Mouse (Mus musculus) spleen, postnatal 4 days (tissue): ENCODE measurements at regions not wholly inside any gene's neighbourhood (a gene's known extent, or its start where the extent isn't known, plus 50 kb on each side); places are given as distances from the start of the nearest gene placed in this dataset.
A peak's percentile ranks its signal among the peaks of the same experiment; 100 is the strongest.

Experiments
- DNase-seq, 2 experiments: peaks; one replicate each; pipeline ENCODE4 v3.0.0; 2022; ENCODE audit warnings: low spot score in 2 of 2

DNA sequence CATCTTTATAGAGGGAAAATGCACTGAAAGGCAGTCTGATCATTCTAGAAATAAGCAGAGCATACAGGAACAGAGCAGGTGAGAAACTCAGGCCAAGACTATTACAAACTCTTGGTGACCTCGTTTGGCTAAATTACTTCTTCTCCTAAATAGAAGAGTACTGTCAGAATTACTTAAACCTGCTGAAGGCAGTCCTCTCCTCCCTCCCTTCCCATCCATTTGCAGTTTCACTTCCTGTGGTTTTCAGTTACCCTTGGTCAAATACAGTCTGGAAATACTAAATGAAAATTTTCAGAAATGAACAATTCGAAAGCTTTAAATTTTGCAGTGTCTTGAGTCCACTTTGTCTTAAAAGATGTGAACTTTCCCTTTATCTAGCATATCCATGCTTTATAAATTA lies 135.8 kb downstream of the Rnd3 start:
- DNase-seq = no peak

DNA sequence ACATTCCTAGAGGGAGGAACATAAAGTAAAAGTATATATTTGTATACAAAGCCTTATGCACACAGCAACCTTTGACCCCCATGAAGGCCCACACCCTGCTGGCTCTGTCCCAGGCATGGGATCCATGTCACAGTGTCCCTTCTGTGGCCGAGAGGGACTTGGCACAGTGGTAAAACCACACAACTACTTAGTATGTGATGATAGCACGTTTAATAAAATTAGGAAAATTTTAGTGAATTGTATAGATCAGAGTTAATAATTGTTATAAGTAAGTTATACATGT lies 140.7 kb downstream of the Rnd3 start:
- no peak for DNase-seq

DNA sequence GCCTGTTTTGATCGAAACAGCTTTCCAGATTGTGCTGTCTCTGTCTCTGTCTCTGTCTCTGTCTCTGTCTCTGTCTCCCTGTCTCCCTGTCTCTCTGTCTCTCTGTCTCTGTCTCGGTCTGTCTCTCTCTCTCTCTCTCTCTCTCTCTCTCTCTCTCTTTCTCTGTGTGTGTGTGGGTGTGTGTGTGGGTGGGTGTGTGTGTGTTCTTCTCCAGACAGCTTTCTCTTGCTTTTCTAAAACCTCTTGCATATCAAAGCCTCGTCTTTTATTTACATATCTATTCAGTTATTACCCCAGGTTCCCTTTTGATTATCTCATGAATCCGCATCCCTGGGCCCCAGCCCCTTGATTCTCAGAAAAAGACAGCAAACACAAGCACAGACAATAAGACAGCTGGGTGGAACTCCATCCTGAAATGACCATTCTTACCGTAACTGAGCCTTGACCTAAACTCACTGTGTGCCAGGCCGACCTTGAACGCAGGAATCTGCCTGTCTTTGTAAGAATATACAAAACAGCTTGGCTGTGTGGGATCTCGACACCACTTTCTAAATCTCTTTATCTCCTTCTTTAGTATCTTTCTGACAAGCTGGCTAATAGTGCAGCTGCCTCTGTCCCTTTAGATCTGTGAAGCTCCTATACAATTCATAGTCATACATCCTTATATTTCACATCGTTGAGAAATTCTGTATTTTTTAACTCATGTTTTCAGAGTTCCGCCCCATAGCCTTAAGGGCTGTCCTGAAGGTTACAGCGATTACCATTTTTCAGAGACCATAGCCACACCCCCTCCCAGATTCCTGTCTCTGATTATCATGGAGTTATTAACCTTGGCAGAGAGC lies 141.3 kb downstream of the Rnd3 start:
- DNase-seq = no peak

DNA sequence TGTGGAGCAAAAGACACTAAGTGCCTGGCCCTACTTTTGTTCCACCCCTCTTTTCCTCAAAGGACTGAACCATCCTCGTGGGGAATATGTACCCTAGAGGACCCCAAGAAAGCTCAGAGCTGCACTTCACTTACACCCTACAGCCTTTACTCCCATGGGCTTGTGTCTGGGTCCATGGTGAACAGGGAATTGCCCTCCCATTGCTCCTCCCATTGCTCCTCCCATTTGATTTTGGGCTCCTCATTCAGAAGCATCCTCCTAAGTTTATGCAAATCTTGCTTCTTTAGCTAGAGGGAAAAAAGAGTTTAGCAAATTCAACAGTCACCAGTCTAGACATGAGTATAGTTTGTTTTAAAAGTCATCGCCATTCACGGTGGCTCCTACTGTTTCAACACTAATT lies 142.1 kb downstream of the Rnd3 start:
- DNase-seq = no peak

DNA sequence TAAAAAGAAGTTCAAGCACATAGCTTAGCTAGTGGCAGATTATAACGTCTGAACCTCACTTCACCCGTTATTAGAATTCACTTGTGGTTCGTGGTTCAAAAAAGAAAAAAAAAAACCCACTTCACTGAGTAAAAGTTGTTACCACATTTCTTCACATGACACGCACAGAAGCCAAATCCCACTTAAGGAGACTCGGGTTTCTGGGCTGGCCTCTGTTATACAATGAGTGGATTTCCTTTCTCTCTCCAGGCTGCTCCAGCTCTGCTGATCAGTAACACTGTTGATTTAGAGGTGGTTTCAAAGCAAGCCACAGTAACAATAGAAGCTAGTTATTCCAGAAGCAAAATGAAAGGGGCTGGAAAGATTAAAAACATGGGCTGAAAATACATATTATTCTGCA lies 147.4 kb downstream of the Rnd3 start:
- DNase-seq = no peak

DNA sequence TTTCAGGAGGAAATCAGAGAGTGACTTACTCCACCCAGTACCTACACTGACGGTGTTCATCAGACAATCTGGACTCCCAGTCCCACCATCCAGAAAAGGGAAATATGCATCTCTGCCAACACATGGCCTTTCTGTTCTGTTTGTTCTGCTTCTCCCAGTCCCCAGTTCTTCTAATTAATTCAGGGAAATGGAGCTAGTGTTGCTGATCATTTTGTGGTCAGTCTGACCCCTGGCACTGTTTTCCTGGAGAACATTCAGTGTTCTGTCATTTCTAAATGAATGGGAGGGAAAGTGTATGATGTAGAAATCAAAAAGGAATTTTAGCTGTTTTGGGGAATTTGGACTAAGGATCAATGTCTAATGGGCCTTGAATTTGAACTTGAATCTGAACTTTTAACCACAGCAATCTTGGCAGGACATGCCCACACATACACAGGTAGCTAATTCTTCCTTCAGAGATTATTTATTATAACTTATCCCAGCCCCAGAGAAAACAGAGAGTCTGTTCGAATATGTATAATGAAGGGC lies 165.0 kb downstream of the Rnd3 start:
- no peak for DNase-seq

DNA sequence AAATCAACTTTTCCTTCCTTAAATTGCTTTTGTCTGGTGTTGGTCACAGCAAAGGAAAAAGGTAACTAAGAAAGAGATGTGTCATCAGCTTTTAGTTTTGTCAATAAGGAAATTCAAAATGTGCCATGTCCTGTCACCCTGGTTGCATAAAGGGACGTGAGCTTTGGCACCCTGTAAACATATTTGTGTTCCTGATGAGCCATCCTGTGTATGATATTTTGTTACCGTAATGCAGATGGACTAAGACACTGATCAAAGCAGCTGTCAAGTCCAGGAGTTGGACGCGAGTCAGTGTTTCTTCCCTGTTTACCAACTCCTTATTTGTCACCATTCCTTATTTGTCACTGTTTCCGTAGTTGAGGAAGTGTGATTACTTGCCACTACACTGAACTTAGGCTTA lies 166.3 kb downstream of the Rnd3 start:
- DNase-seq = no peak

DNA sequence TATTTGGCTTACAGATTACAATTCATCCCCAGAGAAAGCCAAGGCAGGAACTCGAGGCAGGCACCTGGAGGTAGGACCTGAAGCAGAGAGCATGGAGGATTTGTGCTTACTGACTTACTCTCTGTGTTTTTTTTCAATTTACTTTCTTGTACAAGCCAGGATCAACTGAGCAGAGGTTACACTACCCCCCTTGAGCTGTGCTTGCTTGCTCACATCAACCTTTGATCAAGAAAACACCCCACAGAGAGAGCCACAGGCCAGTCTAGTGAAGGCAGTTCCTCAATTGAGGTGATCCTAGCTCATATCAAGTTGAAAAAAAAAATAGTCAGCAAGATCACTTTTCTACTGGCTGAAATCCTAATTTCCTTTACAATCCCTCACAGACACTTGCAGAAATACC lies 170.6 kb downstream of the Rnd3 start:
- DNase-seq = no peak

DNA sequence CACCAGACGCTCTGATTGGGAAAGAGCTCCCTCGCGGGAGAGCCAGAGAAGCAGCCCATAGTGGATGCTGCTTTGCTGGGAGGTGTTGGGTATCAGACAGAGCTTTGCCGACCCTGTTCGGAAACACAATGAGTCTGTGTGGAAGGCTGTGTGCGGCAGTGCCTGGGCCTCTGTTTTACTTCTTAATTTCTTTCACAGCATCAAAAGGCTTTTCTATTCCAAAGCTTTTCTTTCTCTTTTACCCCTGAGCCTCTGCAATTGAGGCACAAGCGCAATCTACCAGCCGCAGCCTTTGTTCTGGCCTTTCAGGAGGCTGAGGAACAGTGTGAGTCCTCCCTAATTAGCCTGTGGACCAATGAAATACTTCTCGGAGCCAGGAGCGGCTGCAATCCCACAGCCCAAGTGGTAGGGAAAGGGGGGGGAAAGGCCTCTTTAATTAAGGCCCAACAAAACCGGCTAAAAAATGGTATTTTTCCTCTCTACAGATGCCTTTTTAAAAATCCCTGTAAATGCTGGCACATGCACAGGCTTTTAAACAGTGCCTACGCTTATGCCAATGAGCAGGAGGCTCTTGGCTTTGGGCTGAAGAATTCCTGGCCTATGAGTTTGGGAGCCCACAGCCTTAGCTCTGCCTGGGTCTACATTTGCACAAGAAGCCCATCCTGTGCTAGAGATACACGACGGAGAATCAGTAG lies 177.6 kb downstream of the Rnd3 start:
- no peak for DNase-seq

DNA sequence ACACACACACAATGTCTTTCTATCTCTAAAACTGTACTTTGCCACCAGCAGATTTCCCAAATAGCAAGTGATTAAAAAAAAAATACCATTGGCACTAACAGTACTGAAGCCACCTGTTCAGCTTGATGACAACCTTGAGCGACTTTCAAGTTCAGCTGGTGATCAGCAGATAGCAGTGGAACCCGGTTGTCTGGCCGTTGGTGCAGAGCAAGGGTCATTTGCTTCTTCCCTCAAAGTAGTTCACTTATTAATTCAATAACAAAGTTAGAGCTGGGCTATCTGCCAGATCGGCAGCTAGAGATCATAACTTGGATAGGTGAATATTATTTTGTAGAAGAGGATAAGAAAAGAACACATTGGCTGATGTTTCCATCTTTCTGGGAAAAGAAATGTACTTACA lies 180.5 kb downstream of the Rnd3 start:
- no peak for DNase-seq

DNA sequence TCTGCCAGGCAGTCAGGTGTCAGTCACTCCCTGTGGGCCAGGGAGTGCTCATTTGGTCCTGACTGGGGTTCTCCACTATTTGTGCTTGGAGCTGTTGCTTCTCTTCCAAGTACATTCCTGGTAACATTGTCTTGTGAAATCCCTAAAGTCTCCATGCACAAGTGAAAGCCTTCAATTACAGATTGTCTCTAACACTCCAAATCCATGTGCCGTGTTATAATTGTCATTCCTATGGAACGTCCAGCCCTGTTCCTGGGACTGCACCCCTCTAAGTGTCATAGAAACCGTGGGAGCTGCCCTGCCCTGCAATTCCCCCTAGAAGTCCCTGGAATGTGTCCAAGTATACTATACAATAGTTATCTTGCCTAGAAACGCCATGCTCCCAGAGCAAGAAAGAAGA lies 181.1 kb downstream of the Rnd3 start:
- no peak for DNase-seq

DNA sequence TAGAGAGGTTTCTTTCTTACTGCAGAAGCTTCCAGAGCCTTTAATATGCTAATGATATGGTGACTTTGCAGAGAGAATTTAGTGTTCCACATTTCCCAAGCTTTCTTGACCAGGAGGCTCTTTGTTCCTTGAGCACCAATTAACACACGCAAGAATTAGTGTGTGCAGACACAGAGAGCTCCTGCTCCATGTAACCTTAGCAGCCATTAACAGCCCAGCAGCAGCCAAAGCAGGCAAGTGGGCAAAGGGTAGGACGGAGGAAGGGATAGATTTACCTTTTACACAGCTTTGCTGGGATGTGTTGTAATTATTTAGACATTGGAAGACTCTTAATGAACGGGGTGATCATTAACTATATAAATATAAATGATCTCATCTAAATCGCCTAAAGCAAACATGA lies 181.8 kb downstream of the Rnd3 start:
- DNase-seq = no peak

DNA sequence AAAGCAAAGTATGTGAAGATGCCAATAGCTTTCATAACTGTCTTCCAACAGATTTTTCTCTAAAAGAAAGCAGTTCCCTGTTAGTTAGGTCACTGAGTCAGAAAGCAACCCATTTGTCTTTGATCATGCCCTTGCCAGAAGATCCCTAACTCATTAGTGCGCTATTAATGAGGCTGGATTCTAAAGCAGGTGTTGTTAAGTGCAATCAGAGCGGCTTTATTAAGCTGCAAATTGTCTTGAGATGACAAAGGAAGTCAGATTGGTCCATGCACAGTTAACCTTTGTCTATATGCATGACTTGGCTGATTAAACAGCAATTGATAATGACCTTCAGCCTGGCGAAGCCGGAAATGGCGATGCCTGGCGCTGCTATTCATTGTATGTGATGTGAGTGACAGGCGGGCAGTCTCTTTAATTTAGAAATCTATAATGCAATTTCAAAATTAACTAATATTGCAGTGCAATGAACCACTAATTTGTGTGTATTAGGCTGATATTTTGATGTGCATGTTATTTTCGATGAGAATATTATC lies 183.4 kb downstream of the Rnd3 start:
- DNase-seq = no peak

DNA sequence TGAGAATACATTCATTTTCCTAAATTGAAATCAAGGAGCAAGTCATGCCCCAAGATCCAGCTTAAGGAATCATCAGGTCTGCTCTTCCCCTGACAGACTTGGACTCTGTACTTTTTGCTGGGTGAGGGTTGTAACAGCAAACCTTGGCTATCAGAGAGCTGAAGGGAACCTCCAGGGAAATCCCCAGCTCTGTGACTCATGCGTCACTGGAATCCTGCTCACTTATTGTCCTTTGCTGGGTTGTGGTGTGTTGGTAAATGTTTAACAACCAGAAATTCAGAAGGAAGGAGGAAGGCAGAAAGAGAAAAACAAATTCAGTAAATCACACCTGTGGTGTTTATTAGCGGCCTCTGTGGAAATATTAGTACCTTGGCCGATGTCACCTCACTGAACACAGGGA lies 184.8 kb downstream of the Rnd3 start:
- no peak for DNase-seq

DNA sequence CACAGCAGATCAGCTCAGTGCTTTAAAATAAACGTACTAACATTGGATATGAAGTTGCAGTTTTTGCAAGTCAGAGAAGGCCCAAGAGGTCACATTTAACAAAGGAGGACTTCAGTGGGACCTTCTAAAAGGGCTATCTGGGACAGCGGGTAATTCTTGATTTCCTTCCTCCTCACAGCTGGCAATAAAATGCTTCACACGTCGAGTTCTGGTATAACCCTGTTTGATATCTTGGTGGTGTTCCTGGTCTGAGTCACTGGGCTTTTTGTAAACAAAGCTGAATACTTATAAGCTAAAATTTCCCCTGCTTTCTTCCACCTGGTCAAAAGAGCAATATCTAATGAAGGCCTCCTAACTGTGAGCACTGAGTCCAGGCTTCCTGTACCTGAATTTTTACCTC lies 187.9 kb downstream of the Rnd3 start:
- DNase-seq = no peak

DNA sequence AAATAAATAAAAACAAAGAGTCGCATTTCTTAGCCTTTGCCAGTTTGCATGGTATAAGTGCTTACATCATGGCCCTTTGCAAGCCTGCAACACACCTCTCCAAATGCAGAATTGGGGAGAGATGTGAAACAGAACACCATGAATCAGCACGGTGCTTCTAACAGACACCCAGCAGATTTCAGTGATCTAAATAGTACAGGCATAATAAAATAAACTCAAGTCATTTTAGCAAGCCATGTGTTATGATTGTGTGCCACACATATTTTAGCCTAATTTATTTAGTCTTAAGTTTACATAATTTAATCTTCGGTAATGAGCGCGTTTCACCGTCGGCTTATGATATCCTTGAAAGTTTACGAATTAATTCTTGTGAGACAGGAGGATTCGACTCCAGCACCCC lies 189.6 kb downstream of the Rnd3 start:
- no peak for DNase-seq

DNA sequence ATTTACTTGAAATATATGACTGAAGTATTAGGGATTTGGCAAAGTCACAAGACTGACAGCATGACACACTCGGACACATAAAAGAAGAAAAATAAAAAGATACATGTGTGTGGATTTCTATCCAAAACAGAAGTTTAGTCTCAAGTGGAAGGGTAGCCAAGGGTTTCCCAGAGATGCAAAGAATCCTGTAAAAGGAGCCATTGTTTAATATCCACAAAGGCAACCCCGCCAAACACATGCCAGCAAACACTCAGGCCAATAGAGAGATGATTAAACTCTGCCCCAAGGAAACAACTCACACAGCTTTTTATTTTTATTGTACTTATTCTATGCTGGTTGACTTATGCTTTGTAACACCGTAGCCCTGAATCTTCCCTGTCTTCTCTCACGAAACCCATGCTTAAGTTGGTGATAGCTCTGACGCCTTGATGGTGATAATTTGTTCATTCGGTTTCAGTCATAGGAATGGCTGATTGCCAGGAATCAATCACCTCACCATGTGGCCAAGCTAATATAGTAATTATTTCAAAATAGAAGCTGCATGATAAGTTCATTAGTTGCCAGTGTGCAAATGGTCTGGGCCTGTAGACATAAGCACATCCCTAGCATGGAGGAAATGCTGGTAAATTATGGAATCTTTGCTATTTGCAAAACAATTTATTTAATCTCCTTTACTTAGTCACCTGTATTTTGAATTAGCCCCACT lies 194.4 kb downstream of the Rnd3 start:
- DNase-seq = no peak

DNA sequence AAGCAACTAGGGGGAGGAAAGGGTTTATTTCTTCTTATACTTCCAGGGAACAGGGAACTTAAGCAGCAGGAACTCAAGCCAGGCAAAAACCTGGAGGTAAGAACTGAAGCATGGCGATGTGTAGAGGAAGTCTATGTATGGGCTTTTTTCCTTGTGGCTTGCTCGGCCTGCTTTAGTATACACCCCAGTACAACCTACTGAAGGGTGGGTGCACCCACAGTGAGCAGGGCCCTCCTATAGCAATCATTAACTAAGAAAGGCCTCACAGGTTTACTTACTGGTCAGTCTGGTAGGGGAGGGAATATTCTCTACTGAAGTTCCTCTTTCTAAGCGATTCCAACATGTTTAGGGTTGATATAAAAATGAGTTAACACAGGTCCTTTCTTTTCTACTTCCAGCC lies 197.9 kb downstream of the Rnd3 start:
- DNase-seq = no peak

DNA sequence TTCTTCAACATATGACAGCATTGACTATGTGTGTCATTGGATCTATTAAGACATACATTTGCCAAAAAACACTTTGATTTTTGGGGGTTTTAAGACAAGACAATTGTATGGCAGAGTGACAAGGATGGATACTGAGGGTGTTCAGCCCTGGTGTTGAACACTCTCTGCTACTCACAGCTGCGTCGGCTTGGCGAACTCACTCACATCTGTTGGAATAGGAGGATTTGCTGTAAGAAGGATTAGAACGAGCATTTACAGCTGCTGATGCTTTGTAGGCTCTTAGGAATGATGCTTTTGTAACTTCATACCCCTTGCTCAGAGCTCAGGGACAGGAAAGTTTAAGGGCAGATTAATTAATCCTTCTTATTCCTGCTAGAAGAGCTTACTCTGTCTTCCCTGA lies 199.2 kb downstream of the Rnd3 start:
- no peak for DNase-seq

DNA sequence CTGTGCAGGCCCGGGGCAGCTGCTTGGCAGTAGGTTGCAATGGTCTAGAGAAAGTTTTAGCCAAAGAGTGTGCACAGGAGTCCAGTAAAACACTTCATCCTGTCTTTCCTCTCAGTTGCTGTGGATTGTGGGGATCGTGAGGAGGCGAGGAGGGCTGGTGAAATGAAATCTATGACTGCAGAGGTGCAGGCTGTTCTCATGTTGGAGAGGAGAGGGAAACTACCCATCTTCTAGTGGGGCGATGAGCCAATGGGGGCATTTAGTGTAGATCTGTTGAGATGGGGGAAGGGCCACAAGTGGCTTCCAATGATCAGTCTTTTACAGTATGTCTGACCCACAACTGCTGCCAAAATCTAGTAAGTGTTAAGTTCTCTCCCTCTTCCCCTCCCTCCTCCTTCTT lies 203.4 kb downstream of the Rnd3 start:
- DNase-seq = no peak

DNA sequence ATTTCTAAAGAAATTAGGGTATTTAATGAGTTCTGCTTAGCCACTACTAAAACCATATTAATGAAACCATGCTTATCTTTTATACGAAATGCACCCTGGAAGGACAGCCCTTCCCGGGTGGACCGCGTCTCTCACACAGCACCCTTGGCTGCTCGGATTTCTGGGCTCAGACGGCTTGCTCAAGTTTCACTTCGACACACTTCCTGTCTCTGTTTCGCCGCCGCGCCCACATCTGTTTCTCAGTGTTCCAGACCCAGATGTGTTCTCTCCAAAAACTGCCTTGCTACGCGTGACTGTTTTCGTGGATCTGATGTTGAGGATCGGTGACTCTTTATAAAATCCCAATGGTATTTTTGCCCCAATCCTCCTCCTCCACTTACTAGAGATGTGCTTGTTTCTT lies 205.7 kb downstream of the Rnd3 start:
- DNase-seq = peak in 1 of 2 experiments; percentile 12

DNA sequence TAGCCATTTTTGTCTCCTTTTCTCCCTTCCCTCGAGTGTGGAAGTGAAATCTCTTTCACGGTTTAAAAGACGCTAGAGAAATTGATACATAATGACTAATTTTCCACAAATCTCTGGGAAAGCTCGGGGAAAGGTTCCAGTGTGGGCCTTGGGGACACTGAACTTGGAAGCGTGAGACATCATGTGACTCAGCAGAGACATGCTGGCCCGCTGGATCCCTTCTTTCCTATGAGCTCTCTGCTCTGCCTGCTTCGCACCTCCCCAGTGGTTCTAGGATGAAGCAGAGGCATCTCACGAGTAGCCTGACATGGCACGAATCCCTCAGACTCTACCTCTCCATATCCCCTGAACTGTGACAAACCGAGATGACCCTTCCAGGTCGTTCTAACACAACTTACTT lies 206.2 kb downstream of the Rnd3 start:
- no peak for DNase-seq

DNA sequence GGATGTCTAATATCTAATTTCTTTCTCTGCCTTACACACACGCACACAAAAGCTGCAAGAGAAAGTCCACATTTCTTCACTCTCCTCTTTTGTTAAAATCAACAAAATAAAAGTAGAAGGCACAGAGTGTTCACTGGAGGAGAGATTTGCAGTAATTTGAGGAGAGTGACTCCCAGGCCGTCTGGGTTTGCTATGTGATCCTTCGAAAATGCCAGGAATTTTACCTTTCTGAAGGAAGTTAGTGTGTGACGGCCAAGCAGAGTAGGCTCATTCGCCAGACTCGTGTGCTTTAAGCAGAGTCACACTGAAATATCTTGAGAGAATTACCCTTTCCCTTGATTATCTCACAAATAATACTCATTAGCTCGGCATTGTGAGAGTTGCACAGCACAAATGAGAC lies 216.0 kb downstream of the Rnd3 start:
- DNase-seq = no peak
